Mouse (Mus musculus) ES-E14 (cell line): ENCODE results near the gene Hk1. TPM values are rescaled to one million over a fixed set of nuclear protein-coding genes. Genes with fewer than 3 reads are reported as not detected.

ENCODE experiments used
- DNase-seq: peaks from one replicate; pipeline ENCODE4 v3.0.0-alpha.2; 2013; ENCODE audit warnings: low read depth, low spot score
- H3K27ac ChIP-seq: 2 replicates; pipeline ENCODE4 v1.5.1; 2012; ENCODE audit warnings: low read depth, mild to moderate bottlenecking, low read length, moderate library complexity, mixed read lengths; ENCODE audit not compliant: poor library complexity, insufficient read depth, severe bottlenecking
- H3K36me3 ChIP-seq: 2 replicates; pipeline ENCODE4 v1.6.1; 2012; ENCODE audit warnings: mild to moderate bottlenecking, low read length, moderate library complexity, mixed read lengths; ENCODE audit not compliant: control insufficient read depth, poor library complexity, insufficient read depth, severe bottlenecking
- H3K4me1 ChIP-seq, 2 experiments: fragments of 150-350 bp in 1 of 2; sonication (generic) in 1 of 2; 2 replicates each; pipeline ENCODE4 v1.6.1; 2012; ENCODE audit warnings: low read length in 2 of 2, mild to moderate bottlenecking in 1 of 2, mixed read lengths in 1 of 2; ENCODE audit not compliant: control insufficient read depth in 2 of 2, insufficient read depth in 2 of 2, poor library complexity in 1 of 2
- H3K4me3 ChIP-seq, 2 experiments: fragments of 150-350 bp in 1 of 2; sonication (generic) in 1 of 2; 2 replicates each; pipeline ENCODE4 v1.5.1; 2012; ENCODE audit warnings: low read length in 2 of 2, low read depth in 1 of 2, mild to moderate bottlenecking in 1 of 2, mixed read lengths in 1 of 2; ENCODE audit not compliant: insufficient read depth in 1 of 2, poor library complexity in 1 of 2, severe bottlenecking in 1 of 2
- H3K9ac ChIP-seq: 2 replicates; pipeline ENCODE4 v1.6.1; 2012; ENCODE audit warnings: low read depth, mild to moderate bottlenecking, low read length, mixed read lengths; ENCODE audit not compliant: poor library complexity, insufficient read depth, severe bottlenecking
- H3K9me3 ChIP-seq: fragments of 150-350 bp; sonication (generic); 2 replicates; pipeline ENCODE4 v1.6.1; 2012; ENCODE audit warnings: low read depth, mild to moderate bottlenecking, low read length; ENCODE audit not compliant: control insufficient read depth, insufficient read depth
- CHD2 ChIP-seq: IDR thresholded peaks from 2 replicates; pipeline ENCODE4 v1.6.1; 2014; ENCODE audit warnings: mild to moderate bottlenecking, low read depth, low read length, inconsistent platforms
- HCFC1 ChIP-seq: IDR thresholded peaks from 2 replicates; pipeline ENCODE4 v1.6.1; 2012; ENCODE audit warnings: low read length, inconsistent platforms, borderline replicate concordance; ENCODE audit not compliant: insufficient read depth
- MAFK ChIP-seq: IDR thresholded peaks from 2 replicates; pipeline ENCODE4 v1.6.1; 2014; ENCODE audit warnings: mild to moderate bottlenecking, low read depth, low read length, inconsistent platforms; ENCODE audit not compliant: insufficient read depth
- ZC3H11A ChIP-seq: IDR thresholded peaks from 2 replicates; pipeline ENCODE4 v1.6.1; 2012; ENCODE audit warnings: low read depth, mild to moderate bottlenecking, inconsistent platforms, low read length, borderline replicate concordance
- ZNF384 ChIP-seq: IDR thresholded peaks from 2 replicates; pipeline ENCODE4 v1.6.1; 2012; ENCODE audit warnings: low read depth, low read length, inconsistent platforms
- in situ Hi-C, 2 experiments: fragments of 600-800 bp; cut with MboI; formaldehyde crosslinking; loops; one replicate each; pipeline ENCODE4 v1.15.1; 2025; ENCODE audit warnings: low sequenced_read_pairs in 2 of 2, inconsistent platforms in 1 of 2; ENCODE audit not compliant: unreplicated experiment in 2 of 2
- total RNA-seq: library from RNA; depleted of rRNA; stranded (reverse); fragments of 300-350 nt; gene quantifications from 2 replicates; pipeline ENCODE4 v1.2.3, GENCODE M21; 2012

Hk1 gene
- total RNA-seq, 1 experiment, result 18.8 TPM

GRCm38 (mm10) chr10:62341956-62342355, 37.8 kb downstream of the Hk1 start:
- peaks cover 6 to 16% of the 10 kb centered on the region in 2 experiments for H3K4me1 ChIP-seq
- no peak for DNase-seq
- no peak overlapping the region for H3K27ac ChIP-seq
- in situ Hi-C loops, result no loop called here
- no peak overlapping the region for H3K9ac ChIP-seq
- no peaks in the 10 kb centered on the region for H3K9me3 ChIP-seq
- no peak overlapping the region for H3K4me3 ChIP-seq
- no peaks in the 10 kb centered on the region for H3K36me3 ChIP-seq
- TF ChIP-seq CHD2 (no peak), ZNF384 (no peak), ZC3H11A (no peak), MAFK (no peak), HCFC1 (no peak)

GRCm38 (mm10) chr10:62340991-62341390, 38.7 kb downstream of the Hk1 start:
- DNase-seq, result no peak
- H3K36me3 ChIP-seq, result no peaks in the 10 kb centered on the region
- peak overlapping the region; percentile 80 to 98 for H3K4me3 ChIP-seq
- H3K4me1 ChIP-seq, result peaks cover 14 to 22% of the 10 kb centered on the region in 2 experiments
- in situ Hi-C loops, result no loop called here
- TF ChIP-seq ZNF384 (no peak), MAFK (no peak), HCFC1 (no peak), CHD2 (no peak), ZC3H11A (no peak)
- H3K27ac ChIP-seq, result no peak overlapping the region
- H3K9me3 ChIP-seq, result no peaks in the 10 kb centered on the region
- 0 out of 2 replicates have a peak overlapping the region, but pooled peaks have one; percentile 41 for H3K9ac ChIP-seq

- peak overlapping the region; percentile 70 for H3K9ac ChIP-seq
- H3K4me3 ChIP-seq, result peak overlapping the region; percentile 80 to 98
- in situ Hi-C loops, result no loop called here
- no peaks in the 10 kb centered on the region for H3K9me3 ChIP-seq
- TF ChIP-seq ZNF384 (no peak), CHD2 (no peak), HCFC1 (no peak), ZC3H11A (no peak), MAFK (no peak)
- DNase-seq, result peak; percentile 94
- no peaks in the 10 kb centered on the region for H3K36me3 ChIP-seq
- H3K27ac ChIP-seq, result no peak overlapping the region
- peaks cover 14 to 25% of the 10 kb centered on the region in 2 experiments for H3K4me1 ChIP-seq
Measured at GRCm38 (mm10) chr10:62340095-62340731, 39.5 kb downstream of the Hk1 start.

- in situ Hi-C loops, result no loop called here
- Histone ChIP-seq H3K9me3 (no peaks in the 10 kb centered on the region), H3K36me3 (no peaks in the 10 kb centered on the region), H3K4me1 (peaks cover 14 to 29% of the 10 kb centered on the region in 2 experiments), H3K9ac (peak overlapping the region; percentile 60), H3K4me3 (peak overlapping the region; percentile 80 to 98), H3K27ac (no peak overlapping the region)
- no peak for DNase-seq
- TF ChIP-seq ZNF384 (no peak), CHD2 (no peak), MAFK (no peak), HCFC1 (no peak), ZC3H11A (no peak)
Measured at GRCm38 (mm10) chr10:62339211-62340094, 40.3 kb downstream of the Hk1 start.
